Mouse (Mus musculus): Measurements from ENCODE around the gene Ogfod2. TPM values are rescaled to one million over a fixed set of nuclear protein-coding genes. Genes with fewer than 3 reads are reported as not detected.

The Ogfod2 gene
- total RNA-seq (2023) = 16.5 to 20.5 TPM (median 18.1 TPM) in 4 replicates

DNA sequence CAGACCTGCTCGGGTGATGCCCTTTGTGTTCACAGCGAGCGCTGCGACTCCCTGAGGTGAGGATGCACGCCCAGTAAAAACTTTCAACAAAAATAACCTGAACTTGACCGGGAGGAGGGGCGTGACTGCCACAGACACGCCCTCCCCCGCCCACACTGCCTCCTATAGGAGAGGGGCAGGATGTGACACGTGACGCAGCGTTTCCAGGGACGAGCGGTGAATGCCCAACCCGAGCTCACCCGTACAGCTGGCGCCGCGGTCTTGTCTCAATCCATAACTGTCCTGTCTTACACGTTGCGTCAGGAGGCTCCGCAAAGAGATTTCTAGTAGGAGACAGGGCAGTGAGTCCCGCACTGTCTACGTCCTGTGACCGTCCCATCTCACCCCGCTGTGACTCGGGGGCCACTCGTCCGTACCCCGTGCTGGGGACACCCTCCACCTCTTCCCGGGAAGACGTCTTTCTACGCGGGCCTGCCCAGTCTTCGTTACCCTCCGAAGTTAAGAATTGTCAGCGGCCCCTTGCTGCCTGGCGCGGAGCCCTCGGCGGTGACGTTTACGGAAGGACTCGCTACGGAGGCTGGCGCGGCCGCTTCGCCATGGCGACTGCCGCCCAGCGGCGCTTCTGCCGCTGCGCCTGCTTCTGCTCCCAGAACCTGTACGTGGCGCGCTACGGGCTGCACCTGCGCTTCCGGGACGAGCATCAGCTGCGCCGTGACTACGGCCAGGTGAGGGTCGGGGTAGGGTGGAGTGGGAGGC lies at the start of gene Ogfod2:
Ogfod2 (plus strand) TSS at position 556 of the 756 bp plus-strand sequence.

DNA sequence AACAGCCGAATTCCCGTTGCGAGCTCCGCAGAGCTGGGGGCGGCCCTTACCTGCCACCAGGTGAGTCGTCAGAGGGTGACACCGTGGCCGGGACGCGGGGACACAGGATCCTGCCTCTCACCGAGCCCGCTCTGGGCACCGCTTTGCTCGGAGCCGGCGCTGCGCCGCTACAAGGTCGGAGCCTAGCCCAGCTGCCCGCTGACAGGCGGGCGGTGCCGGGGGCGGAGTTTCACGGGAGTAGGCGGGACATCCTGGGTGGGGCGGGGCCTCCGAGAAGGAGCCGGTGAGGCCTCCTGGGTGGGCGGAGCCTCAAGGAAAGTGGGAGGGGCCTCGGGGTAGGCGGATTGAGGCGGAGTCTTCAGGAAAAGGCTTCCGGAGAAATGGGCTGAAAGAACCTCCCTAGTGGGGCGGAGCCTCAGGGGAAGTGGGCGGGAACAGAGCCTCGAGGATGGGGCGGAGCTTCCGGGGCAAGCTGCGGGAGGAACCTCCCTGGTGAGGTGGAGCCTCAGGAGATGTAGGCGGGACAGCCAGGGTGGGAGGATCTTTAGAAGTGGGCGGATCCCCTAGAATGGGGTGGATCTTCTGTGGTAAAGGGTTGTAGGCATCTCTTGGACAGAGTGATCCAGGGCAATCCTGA lies 16.4 kb upstream of the Ogfod2 start, which contains the start of gene Abcb9:
Abcb9 (minus strand) TSS at position 203 of the 637 bp plus-strand sequence.

DNA sequence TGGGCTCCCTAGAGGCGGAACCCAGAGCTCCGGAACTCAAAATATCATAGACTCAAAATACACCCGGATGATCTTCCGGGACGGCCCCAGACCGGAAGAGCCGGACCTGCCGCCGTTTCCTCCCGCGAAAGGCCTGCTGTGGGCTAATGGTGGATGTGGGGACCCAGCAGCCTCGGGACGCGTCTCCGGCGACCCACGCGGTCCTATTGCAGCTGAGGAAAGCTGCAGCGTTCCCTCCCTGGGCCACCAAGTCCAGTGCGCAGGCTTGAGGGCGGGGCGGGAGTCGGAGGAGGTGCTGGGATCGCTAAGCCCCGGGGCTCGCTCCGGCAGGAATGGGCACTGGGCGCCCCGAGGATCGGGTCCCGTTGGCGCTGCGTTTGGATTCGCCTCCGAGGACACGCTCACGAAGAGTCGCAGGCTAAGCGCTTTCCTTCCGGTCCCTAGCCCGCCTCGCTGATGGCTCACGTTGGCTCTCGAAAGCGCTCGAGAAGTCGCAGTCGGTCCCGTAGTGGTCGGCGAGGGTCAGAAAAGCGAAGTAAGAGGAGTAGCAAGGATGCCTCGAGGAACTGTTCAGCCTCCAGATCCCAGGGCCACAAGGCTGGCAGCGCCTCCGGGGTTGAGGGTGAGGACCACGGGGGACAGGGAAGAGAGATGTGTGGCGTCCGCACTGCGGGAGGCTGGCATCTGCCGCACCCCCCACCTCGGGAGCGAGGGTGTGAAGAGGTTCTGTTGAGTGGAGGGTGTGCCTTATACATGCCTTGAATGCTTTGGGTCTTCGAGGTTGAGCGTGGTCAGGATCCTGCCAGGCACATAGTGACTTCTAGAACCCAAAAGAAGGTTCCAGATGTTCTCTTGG lies 4.1 kb downstream of the Ogfod2 start, which contains the start of gene Arl6ip4:
Arl6ip4 (plus strand) TSS at position 100 of the 856 bp plus-strand sequence.

Other genes starting within 250 kb of the Ogfod2 start
- 0.56 to 0.79 TPM (median 0.60 TPM) in 3 of 4 replicates, not detected in the other for gene Hcar2, start 246.8 kb upstream of the Ogfod2 start, total RNA-seq (2023)
- gene Hcar1, start 232.3 kb upstream of the Ogfod2 start, total RNA-seq (2023) = not detected in 4 replicates
- gene Denr, start 205.1 kb upstream of the Ogfod2 start, total RNA-seq (2023) = 36.6 to 47.0 TPM (median 39.1 TPM) in 4 replicates
- 1.4 to 2.4 TPM (median 1.6 TPM) in 3 of 4 replicates, not detected in the other for gene Gm43518, start 184.9 kb upstream of the Ogfod2 start, total RNA-seq (2023)
- 4.3 to 5.6 TPM (median 5.4 TPM) in 4 replicates for gene Ccdc62, start 181.6 kb upstream of the Ogfod2 start, total RNA-seq (2023)
- gene Hip1r, start 138.7 kb upstream of the Ogfod2 start, total RNA-seq (2023) = 239 to 258 TPM (median 251 TPM) in 4 replicates
- 147 to 182 TPM (median 159 TPM) in 4 replicates for gene Vps37b, start 80.0 kb upstream of the Ogfod2 start, total RNA-seq (2023)
- gene Abcb9, start 16.5 kb upstream of the Ogfod2 start, total RNA-seq (2023) = 2.8 to 4.7 TPM (median 4.4 TPM) in 4 replicates
- 31.6 to 39.8 TPM (median 37.1 TPM) in 4 replicates for gene Arl6ip4, start 3.8 kb downstream of the Ogfod2 start, total RNA-seq (2023)
- gene Pitpnm2, start 137.5 kb downstream of the Ogfod2 start, total RNA-seq (2023) = 51.1 to 72.2 TPM (median 55.5 TPM) in 4 replicates
- 29.8 to 33.9 TPM (median 31.7 TPM) in 4 replicates for gene Mphosph9, start 215.7 kb downstream of the Ogfod2 start, total RNA-seq (2023)
- 4.3 to 7.0 TPM (median 6.5 TPM) in 4 replicates for gene 2810006K23Rik, start 215.8 kb downstream of the Ogfod2 start, total RNA-seq (2023)